Mouse (Mus musculus) myocyte (in vitro differentiated cells): Measurements from ENCODE around the gene Dtnb.

Experiments
- CEBPB ChIP-seq: IDR thresholded peaks from 2 replicates; pipeline ENCODE4 v1.6.1; 2011; ENCODE audit warnings: mild to moderate bottlenecking, moderate library complexity; ENCODE audit not compliant: poor library complexity, insufficient read depth, severe bottlenecking
- E2F4 ChIP-seq: IDR thresholded peaks from one replicate; pipeline ENCODE4 v1.6.1; 2011; ENCODE audit warnings: mild to moderate bottlenecking, control low read depth, moderate library complexity; ENCODE audit not compliant: insufficient read depth
- MAX ChIP-seq: IDR thresholded peaks from one replicate; pipeline ENCODE4 v1.6.1; 2011; ENCODE audit warnings: low read depth, mild to moderate bottlenecking, control low read depth
- MYOD1 ChIP-seq, 3 experiments: IDR thresholded peaks; one replicate each; pipeline ENCODE4 v1.6.1; 2011; ENCODE audit warnings: control low read depth in 2 of 3, low read depth in 2 of 3, mild to moderate bottlenecking in 2 of 3, moderate library complexity in 1 of 3; ENCODE audit not compliant: insufficient read length in 2 of 3, control insufficient read depth in 1 of 3
- MYOG ChIP-seq, 3 experiments: IDR thresholded peaks; one replicate each; pipeline ENCODE4 v1.6.1; 2011; ENCODE audit warnings: control low read depth in 2 of 3, low read depth in 2 of 3, mild to moderate bottlenecking in 2 of 3; ENCODE audit not compliant: insufficient read length in 2 of 3, control insufficient read depth in 1 of 3, insufficient read depth in 1 of 3
- POLR2A ChIP-seq: IDR thresholded peaks from one replicate; pipeline ENCODE4 v1.6.1; 2011; ENCODE audit warnings: low read depth, mild to moderate bottlenecking, control low read depth, moderate library complexity; ENCODE audit not compliant: insufficient read length
- POLR2AphosphoS2 ChIP-seq: IDR thresholded peaks from one replicate; pipeline ENCODE4 v1.6.1; 2011; ENCODE audit warnings: low read depth, control low read depth; ENCODE audit not compliant: insufficient read length
- REST ChIP-seq: IDR thresholded peaks from one replicate; pipeline ENCODE4 v1.6.1; 2011; ENCODE audit warnings: mild to moderate bottlenecking, control low read depth, moderate library complexity; ENCODE audit not compliant: insufficient read depth, insufficient read length
- SRF ChIP-seq: IDR thresholded peaks from one replicate; pipeline ENCODE4 v1.6.1; 2011; ENCODE audit warnings: low read depth; ENCODE audit not compliant: control insufficient read depth, insufficient read length
- TCF12 ChIP-seq: IDR thresholded peaks from one replicate; pipeline ENCODE4 v1.6.1; 2011; ENCODE audit warnings: mild to moderate bottlenecking, control low read depth; ENCODE audit not compliant: poor library complexity, insufficient read depth, severe bottlenecking
- USF1 ChIP-seq: IDR thresholded peaks from one replicate; pipeline ENCODE4 v1.6.1; 2011; ENCODE audit warnings: low read depth, mild to moderate bottlenecking, control low read depth, moderate library complexity

- TF ChIP-seq MYOD1 (IDR thresholded peaks at IDR 0.05; ENCODE audit: control insufficient read depth in 1 of 3, insufficient read length in 2 of 3, low read depth in 2 of 3) = no peak
- no peak for TF ChIP-seq USF1
- no peak for TF ChIP-seq POLR2AphosphoS2
- TF ChIP-seq POLR2A = no peak
- TF ChIP-seq MYOG (IDR thresholded peaks at IDR 0.05; ENCODE audit: control insufficient read depth in 1 of 3, insufficient read depth in 1 of 3, insufficient read length in 2 of 3, low read depth in 2 of 3) = no peak
- TF ChIP-seq TCF12 = no peak
- no peak for TF ChIP-seq SRF
- no peak for TF ChIP-seq MAX
- no peak for TF ChIP-seq CEBPB
- TF ChIP-seq E2F4 = no peak
- no peak for TF ChIP-seq REST
Observed at GRCm38 (mm10) chr12:3791257-3791656, 219.1 kb downstream of the Dtnb start.
